Mouse (Mus musculus): ENCODE results near the gene Gjb1.

Gene Gjb1

DNA sequence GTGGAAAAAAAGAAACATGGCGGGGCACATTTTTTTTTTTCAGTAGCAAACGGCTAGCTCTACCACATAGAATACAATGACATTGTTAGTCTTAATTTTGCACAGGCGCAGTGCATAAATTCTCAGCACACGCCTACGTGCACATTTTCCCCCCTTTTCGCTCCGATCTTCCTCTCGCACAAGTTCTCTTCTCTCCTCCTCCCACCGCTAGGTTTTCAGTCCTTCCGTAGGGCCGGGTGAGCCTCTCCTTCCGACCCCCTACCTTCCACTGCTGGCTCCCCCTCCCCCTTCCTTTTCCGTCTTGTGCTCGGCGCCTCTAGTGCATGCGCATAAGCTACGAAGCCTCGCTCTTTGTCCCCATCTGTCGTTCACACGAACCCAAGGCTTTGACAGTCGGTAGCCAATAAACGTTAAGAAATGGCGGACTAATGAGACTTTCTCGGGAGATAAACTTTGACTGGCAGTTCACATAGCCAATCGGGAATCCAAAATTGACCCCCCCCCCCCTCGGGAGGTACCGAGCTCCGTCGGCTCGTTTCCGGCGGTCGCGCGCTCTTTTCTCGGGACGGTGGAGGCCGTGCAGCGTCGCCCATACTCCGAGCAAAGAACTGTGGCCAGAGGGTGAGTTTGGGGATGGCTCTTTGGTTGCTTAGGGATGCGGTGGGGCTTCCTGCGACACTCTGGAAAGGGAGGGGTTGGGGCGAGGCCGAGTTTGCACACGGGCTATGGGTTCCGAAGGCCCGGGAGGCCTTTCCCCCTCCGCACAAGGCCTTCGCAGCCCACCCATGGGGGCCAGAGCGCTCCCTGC is 53.2 kb downstream of the Gjb1 start, which contains the start of gene Nono:
TSS of gene Nono (plus strand) at position 177 of the 808 bp plus-strand sequence.
- peak; percentile 95 for DNase-seq (ENCODE audit: low read depth, low spot score)
- H3K27me3 ChIP-seq (ENCODE audit: control insufficient read depth, insufficient read depth, low read length, poor library complexity, severe bottlenecking): no peaks in the 10 kb centered on the region

DNA sequence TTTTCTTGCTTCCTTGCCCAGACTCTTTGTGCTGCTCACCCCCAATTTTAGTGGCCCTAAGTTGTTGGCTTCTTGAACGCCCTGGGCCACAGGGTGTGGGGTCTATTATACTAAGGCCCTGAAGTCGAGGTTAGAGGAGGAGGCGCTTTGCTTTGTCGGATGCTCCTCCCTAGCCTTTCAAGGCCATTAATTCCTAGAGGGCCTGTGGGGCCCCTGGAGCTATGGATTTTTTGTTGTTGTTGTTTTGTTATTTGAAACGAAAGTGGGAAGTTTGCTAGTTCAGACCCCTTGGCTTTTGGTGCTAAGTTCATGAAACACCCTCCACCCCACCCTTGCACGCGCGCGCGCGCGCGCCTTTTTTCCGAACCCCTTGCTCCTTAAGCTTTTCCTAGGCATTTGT is 53.8 kb downstream of the Gjb1 start:
- Histone ChIP-seq H3K27me3 (ENCODE audit: control insufficient read depth, insufficient read depth, low read length, poor library complexity, severe bottlenecking) (no peaks in the 10 kb centered on the region), H3K36me3 (ENCODE audit: control insufficient read depth, insufficient read depth, low read length, poor library complexity, severe bottlenecking) (0 out of 2 replicates have a peak, but pooled peaks cover 1% of the 10 kb centered on the region)
- DNase-seq (ENCODE audit: low read depth, low spot score): no peak

More for the DNA sequence above, 53.2 kb downstream of the Gjb1 start, which contains the start of gene Nono:
- H3K36me3 ChIP-seq (ENCODE audit: control insufficient read depth, insufficient read depth, low read length, poor library complexity, severe bottlenecking): 0 out of 2 replicates have a peak, but pooled peaks cover 1% of the 10 kb centered on the region

All from splenic B cell, adult 2 months (primary cell).